Mouse (Mus musculus) ES-E14 (cell line): ENCODE measurements around the gene Limk1.

Experiments
- CHD2 ChIP-seq: IDR thresholded peaks from 2 replicates; pipeline ENCODE4 v1.6.1; 2014; ENCODE audit warnings: mild to moderate bottlenecking, low read depth, low read length, inconsistent platforms
- MAFK ChIP-seq: IDR thresholded peaks from 2 replicates; pipeline ENCODE4 v1.6.1; 2014; ENCODE audit warnings: mild to moderate bottlenecking, low read depth, low read length, inconsistent platforms; ENCODE audit not compliant: insufficient read depth
- ZNF384 ChIP-seq: IDR thresholded peaks from 2 replicates; pipeline ENCODE4 v1.6.1; 2012; ENCODE audit warnings: low read depth, low read length, inconsistent platforms

- TF ChIP-seq CHD2 = no peak
- no peak for TF ChIP-seq ZNF384
- TF ChIP-seq MAFK = no peak
These were observed 73.0 kb downstream of the Limk1 start for GRCm38 (mm10) chr5:134615380-134615779.
